Mouse (Mus musculus) c-Kit-negative CD71-positive TER-119-positive erythroid progenitor cells, embryonic 14.5 days (primary cell): ENCODE data around the gene Ablim1.
A peak's percentile ranks its signal among the peaks of the same experiment; 100 is the strongest.

Experiments used
- DNase-seq: peaks from one replicate; pipeline ENCODE4 v3.0.0-alpha.2; 2013; ENCODE audit warnings: low read depth, low spot score

Gene Ablim1

GRCm38 (mm10) chr19:57304666-57305065, 10.1 kb downstream of the Ablim1 start:
- DNase-seq = no peak

GRCm38 (mm10) chr19:57301961-57302395, 12.7 kb downstream of the Ablim1 start:
- DNase-seq = no peak

- DNase-seq = peak; percentile 12
Observed at GRCm38 (mm10) chr19:57298006-57298405, 16.7 kb downstream of the Ablim1 start.

- no peak for DNase-seq
Observed at GRCm38 (mm10) chr19:57297447-57297846, 17.3 kb downstream of the Ablim1 start.

GRCm38 (mm10) chr19:57296539-57296938, 18.2 kb downstream of the Ablim1 start:
- no peak for DNase-seq

GRCm38 (mm10) chr19:57295521-57295920, 19.2 kb downstream of the Ablim1 start:
- DNase-seq = no peak

GRCm38 (mm10) chr19:57294356-57294755, 20.4 kb downstream of the Ablim1 start:
- no peak for DNase-seq

GRCm38 (mm10) chr19:57293737-57294136, 21.0 kb downstream of the Ablim1 start:
- DNase-seq = peak; percentile 27

- DNase-seq = no peak
Observed at GRCm38 (mm10) chr19:57283310-57283709, 31.4 kb downstream of the Ablim1 start.

- no peak for DNase-seq
Observed at GRCm38 (mm10) chr19:57282642-57283041, 32.1 kb downstream of the Ablim1 start.

- DNase-seq = no peak
Observed at GRCm38 (mm10) chr19:57279666-57280065, 35.1 kb downstream of the Ablim1 start.

- no peak for DNase-seq
Observed at GRCm38 (mm10) chr19:57278263-57278662, 36.5 kb downstream of the Ablim1 start.

- no peak for DNase-seq
Observed at GRCm38 (mm10) chr19:57277010-57277409, 37.7 kb downstream of the Ablim1 start.

GRCm38 (mm10) chr19:57275166-57275953, 39.4 kb downstream of the Ablim1 start:
- no peak for DNase-seq

- no peak for DNase-seq
Observed at GRCm38 (mm10) chr19:57274717-57275116, 40.0 kb downstream of the Ablim1 start.

- DNase-seq = no peak
Observed at GRCm38 (mm10) chr19:57274286-57274685, 40.4 kb downstream of the Ablim1 start.

- DNase-seq = no peak
Observed at GRCm38 (mm10) chr19:57272824-57273613, 41.7 kb downstream of the Ablim1 start.

- no peak for DNase-seq
Observed at GRCm38 (mm10) chr19:57271757-57272156, 43.0 kb downstream of the Ablim1 start.

GRCm38 (mm10) chr19:57270711-57271110, 44.0 kb downstream of the Ablim1 start:
- DNase-seq = no peak

- DNase-seq = no peak
Observed at GRCm38 (mm10) chr19:57269791-57270190, 44.9 kb downstream of the Ablim1 start.

- DNase-seq = no peak
Observed at GRCm38 (mm10) chr19:57267531-57267930, 47.2 kb downstream of the Ablim1 start.

- DNase-seq = no peak
Observed at GRCm38 (mm10) chr19:57266374-57267085, 48.2 kb downstream of the Ablim1 start.
